Mouse (Mus musculus) liver, embryonic 15.5 days (tissue): Measurements from ENCODE around the gene Osbp. TPM values are rescaled to one million over a fixed set of nuclear protein-coding genes. Genes with fewer than 3 reads are reported as not detected.
A peak's percentile ranks its signal among the peaks of the same experiment; 100 is the strongest.
"Not testable (repeated sequence)": the region's sequence is repeated elsewhere in the genome, so short reads cannot be mapped to it uniquely, and the experiment has no call there.

Experiments
- ATAC-seq: fragments of 200-750 bp; cut with Nextera tagmentation; 2 replicates; pipeline ENCODE4 v1.8.0; 2017; ENCODE audit warnings: moderate number of reproducible peaks, mild to moderate bottlenecking, moderate library complexity; ENCODE audit not compliant: insufficient read depth
- H3K27ac ChIP-seq: fragments of 300-500 bp; sonication (generic); replicated peaks from 2 replicates; pipeline ENCODE4 v1.5.1; 2015; ENCODE audit warnings: mild to moderate bottlenecking, inconsistent platforms
- H3K27me3 ChIP-seq: fragments of 300-500 bp; sonication (generic); 2 replicates; pipeline ENCODE4 v1.6.1; 2015; ENCODE audit warnings: mild to moderate bottlenecking, inconsistent platforms
- H3K36me3 ChIP-seq: fragments of 300-500 bp; sonication (generic); replicated peaks from 2 replicates; pipeline ENCODE4 v1.6.1; 2015; ENCODE audit warnings: moderate library complexity, mild to moderate bottlenecking, inconsistent platforms
- H3K4me1 ChIP-seq: fragments of 300-500 bp; sonication (generic); replicated peaks from 2 replicates; pipeline ENCODE4 v1.6.1; 2015; ENCODE audit warnings: inconsistent platforms
- H3K4me2 ChIP-seq: fragments of 300-500 bp; sonication (generic); 2 replicates; pipeline ENCODE4 v1.6.1; 2015; ENCODE audit warnings: moderate library complexity, mild to moderate bottlenecking, inconsistent platforms
- H3K4me3 ChIP-seq: fragments of 300-500 bp; sonication (generic); replicated peaks from 2 replicates; pipeline ENCODE4 v1.5.1; 2015; ENCODE audit warnings: mild to moderate bottlenecking, inconsistent platforms
- H3K9ac ChIP-seq: fragments of 300-500 bp; sonication (generic); 2 replicates; pipeline ENCODE4 v1.6.1; 2015; ENCODE audit warnings: moderate library complexity, mild to moderate bottlenecking, inconsistent platforms
- H3K9me3 ChIP-seq: fragments of 300-500 bp; sonication (generic); replicated peaks from 2 replicates; pipeline ENCODE4 v1.6.1; 2016; ENCODE audit warnings: inconsistent platforms
- WGBS: fragments of 180-500 bp; shearing (Covaris S2); methylation state at CpG from one replicate; pipeline ENCODE4 v1.1.7; 2015; ENCODE audit warnings: mixed read lengths; ENCODE audit not compliant: insufficient replicate concordance; 5-methylcytosine and 5-hydroxymethylcytosine counted together
- polyA plus RNA-seq: library from polyadenylated mRNA; unstranded; fragments of >200 nt; fragmentation: Nextera tagmentation; extraction: Ambion mirVana; gene quantifications from 2 replicates; pipeline ENCODE4 v1.2.1, GENCODE M21; 2015

Gene Osbp
- 1.9 and 2.0 TPM in 2 replicates for polyA plus RNA-seq

GRCm38 (mm10) chr19:11965023-11965942 is at the start of gene Osbp:
TSS of gene Osbp (plus strand) at chr19:11965941.
- Histone ChIP-seq H3K36me3 (peaks cover 15% of the 10 kb centered on the region), H3K27ac (peak within 1 kb of the TSS; percentile 89), H3K4me2 (peak within 1 kb of the TSS; percentile 91), H3K9ac (peak within 1 kb of the TSS; percentile 77), H3K4me1 (peaks cover 31% of the 10 kb centered on the region), H3K4me3 (peak within 1 kb of the TSS; percentile 78), H3K27me3 (0 out of 2 replicates have a peak, but pooled peaks cover 5% of the 10 kb centered on the region), H3K9me3 (no peaks in the 10 kb centered on the region)
- under 1% methylated on average over 59 of the region's 59 CpGs for WGBS
- ATAC-seq: peak; percentile 93

- H3K36me3 ChIP-seq: peaks cover 60% of the 10 kb centered on the region
Measured at GRCm38 (mm10) chr19:11922068-11922467, 43.7 kb upstream of the Osbp start.

GRCm38 (mm10) chr19:11922515-11922914 is 43.2 kb upstream of the Osbp start:
- H3K4me2 ChIP-seq, H3K9ac ChIP-seq, H3K27ac ChIP-seq, H3K4me1 ChIP-seq, ATAC-seq, H3K27me3 ChIP-seq, H3K9me3 ChIP-seq, H3K4me3 ChIP-seq: not testable (repeated sequence)
- peaks cover 64% of the 10 kb centered on the region for H3K36me3 ChIP-seq
- WGBS: 90% methylated on average over 2 of the region's 2 CpGs

More at GRCm38 (mm10) chr19:11922068-11922467, 43.7 kb upstream of the Osbp start:
- Histone ChIP-seq H3K27me3 (no peaks in the 10 kb centered on the region), H3K4me1 (peaks cover 6% of the 10 kb centered on the region; the same call in 1 of the 2 replicates), H3K27ac (no peak overlapping the region), H3K9me3 (no peaks in the 10 kb centered on the region), H3K9ac (no peak overlapping the region), H3K4me3 (no peak overlapping the region), H3K4me2 (no peak overlapping the region)
- 73% methylated on average over 1 of the region's 1 CpGs for WGBS
- no peak for ATAC-seq

GRCm38 (mm10) chr19:11926380-11926779 is 39.4 kb upstream of the Osbp start:
- WGBS: 63% methylated on average over 2 of the region's 2 CpGs
- Histone ChIP-seq H3K36me3 (peaks cover 74% of the 10 kb centered on the region), H3K4me1 (peaks cover 12% of the 10 kb centered on the region), H3K27ac (no peak overlapping the region), H3K4me2 (no peak overlapping the region), H3K27me3 (no peaks in the 10 kb centered on the region), H3K9ac (no peak overlapping the region), H3K9me3 (no peaks in the 10 kb centered on the region), H3K4me3 (no peak overlapping the region)
- ATAC-seq: no peak

GRCm38 (mm10) chr19:11928025-11928748 is 37.6 kb upstream of the Osbp start:
- Histone ChIP-seq H3K4me3 (no peak overlapping the region), H3K36me3 (peaks cover 75% of the 10 kb centered on the region), H3K9ac (no peak overlapping the region), H3K9me3 (no peaks in the 10 kb centered on the region), H3K4me2 (no peak overlapping the region), H3K27ac (peak overlapping the region; percentile 54; the same call in 1 of the 2 replicates), H3K4me1 (peaks cover 12% of the 10 kb centered on the region), H3K27me3 (no peaks in the 10 kb centered on the region)
- 38% methylated on average over 4 of the region's 4 CpGs for WGBS
- peak; percentile 92 for ATAC-seq

GRCm38 (mm10) chr19:11946460-11946859 is 19.3 kb upstream of the Osbp start:
- WGBS: 82% methylated on average over 9 of the region's 9 CpGs
- ATAC-seq, H3K9ac ChIP-seq, H3K27ac ChIP-seq, H3K9me3 ChIP-seq, H3K27me3 ChIP-seq, H3K4me2 ChIP-seq, H3K4me1 ChIP-seq, H3K4me3 ChIP-seq: not testable (repeated sequence)
- peaks cover 36% of the 10 kb centered on the region for H3K36me3 ChIP-seq

- no peak overlapping the region for H3K9ac ChIP-seq
- ATAC-seq: no peak
- H3K36me3 ChIP-seq: peaks cover 9% of the 10 kb centered on the region; the same call in 1 of the 2 replicates
- no peak overlapping the region for H3K4me2 ChIP-seq
- H3K9me3 ChIP-seq: no peaks in the 10 kb centered on the region
- 19% methylated on average over 1 of the region's 1 CpGs for WGBS
- no peaks in the 10 kb centered on the region for H3K27me3 ChIP-seq
- no peak overlapping the region for H3K4me3 ChIP-seq
- H3K27ac ChIP-seq: no peak overlapping the region
- H3K4me1 ChIP-seq: no peaks in the 10 kb centered on the region; the same call in 1 of the 2 replicates
Measured at GRCm38 (mm10) chr19:11949878-11950277, 15.9 kb upstream of the Osbp start.

GRCm38 (mm10) chr19:11950747-11951146 is 15.0 kb upstream of the Osbp start:
- H3K9me3 ChIP-seq: no peaks in the 10 kb centered on the region
- WGBS: 60% methylated on average over 7 of the region's 7 CpGs
- no peak overlapping the region for H3K4me3 ChIP-seq
- no peak overlapping the region for H3K9ac ChIP-seq
- 0 out of 2 replicates have a peak, but pooled peaks cover 1% of the 10 kb centered on the region for H3K36me3 ChIP-seq
- H3K27me3 ChIP-seq: no peaks in the 10 kb centered on the region
- no peak overlapping the region for H3K4me2 ChIP-seq
- ATAC-seq: no peak
- H3K27ac ChIP-seq: no peak overlapping the region
- H3K4me1 ChIP-seq: no peaks in the 10 kb centered on the region; the same call in 1 of the 2 replicates

GRCm38 (mm10) chr19:11954206-11954605 is 11.5 kb upstream of the Osbp start:
- no peak for ATAC-seq
- Histone ChIP-seq H3K36me3 (no peaks in the 10 kb centered on the region), H3K4me1 (no peaks in the 10 kb centered on the region; the same call in 1 of the 2 replicates), H3K9ac (no peak overlapping the region), H3K9me3 (no peaks in the 10 kb centered on the region), H3K27ac (no peak overlapping the region), H3K4me3 (no peak overlapping the region), H3K4me2 (no peak overlapping the region), H3K27me3 (no peaks in the 10 kb centered on the region)
- WGBS: 44% methylated on average over 6 of the region's 6 CpGs

GRCm38 (mm10) chr19:11956636-11957035 is 9.1 kb upstream of the Osbp start:
- no peak for ATAC-seq
- 0 out of 2 replicates have a peak, but pooled peaks cover 5% of the 10 kb centered on the region for H3K27me3 ChIP-seq
- H3K4me3 ChIP-seq: no peak overlapping the region
- H3K9me3 ChIP-seq: no peaks in the 10 kb centered on the region
- H3K27ac ChIP-seq: no peak overlapping the region
- H3K4me1 ChIP-seq: no peaks in the 10 kb centered on the region; the same call in 1 of the 2 replicates
- WGBS: 67% methylated on average over 5 of the region's 5 CpGs
- H3K9ac ChIP-seq: no peak overlapping the region
- H3K4me2 ChIP-seq: no peak overlapping the region
- no peaks in the 10 kb centered on the region for H3K36me3 ChIP-seq

- no peak for ATAC-seq
- H3K36me3 ChIP-seq: no peaks in the 10 kb centered on the region
- no peak overlapping the region for H3K27ac ChIP-seq
- H3K27me3 ChIP-seq: 0 out of 2 replicates have a peak, but pooled peaks cover 5% of the 10 kb centered on the region
- no peak overlapping the region for H3K4me2 ChIP-seq
- H3K9ac ChIP-seq: no peak overlapping the region
- no peak overlapping the region for H3K4me3 ChIP-seq
- no peaks in the 10 kb centered on the region; the same call in 1 of the 2 replicates for H3K4me1 ChIP-seq
- 73% methylated on average over 5 of the region's 5 CpGs for WGBS
- H3K9me3 ChIP-seq: no peaks in the 10 kb centered on the region
Measured at GRCm38 (mm10) chr19:11957396-11957795, 8.3 kb upstream of the Osbp start.
